Mouse (Mus musculus) neural tube, embryonic 13.5 days (tissue): Measurements from ENCODE around the gene Kif17. TPM values are rescaled to one million over a fixed set of nuclear protein-coding genes. Genes with fewer than 3 reads are reported as not detected.
A peak's percentile ranks its signal among the peaks of the same experiment; 100 is the strongest.
"Not testable (repeated sequence)": the region's sequence is repeated elsewhere in the genome, so short reads cannot be mapped to it uniquely, and the experiment has no call there.

Experiments used
- ATAC-seq: fragments of 200-750 bp; cut with Nextera tagmentation; 2 replicates; pipeline ENCODE4 v1.8.0; 2017; ENCODE audit warnings: low read depth, mild to moderate bottlenecking, moderate TSS enrichment, moderate library complexity
- H3K27ac ChIP-seq: fragments of 300-500 bp; sonication (generic); replicated peaks from 2 replicates; pipeline ENCODE4 v1.5.1; 2015; ENCODE audit warnings: moderate library complexity, mild to moderate bottlenecking, inconsistent platforms
- H3K27me3 ChIP-seq: fragments of 300-500 bp; sonication (generic); 2 replicates; pipeline ENCODE4 v1.6.1; 2015; ENCODE audit warnings: mild to moderate bottlenecking, inconsistent platforms
- H3K36me3 ChIP-seq: fragments of 300-500 bp; sonication (generic); 2 replicates; pipeline ENCODE4 v1.6.1; 2015; ENCODE audit warnings: mild to moderate bottlenecking, inconsistent platforms
- H3K4me1 ChIP-seq: fragments of 300-500 bp; sonication (generic); replicated peaks from 2 replicates; pipeline ENCODE4 v1.6.1; 2015; ENCODE audit warnings: inconsistent platforms
- H3K4me2 ChIP-seq: fragments of 300-500 bp; sonication (generic); 2 replicates; pipeline ENCODE4 v1.6.1; 2015; ENCODE audit warnings: inconsistent platforms, mild to moderate bottlenecking, moderate library complexity
- H3K4me3 ChIP-seq: fragments of 300-500 bp; sonication (generic); 2 replicates; pipeline ENCODE4 v1.5.1; 2015; ENCODE audit warnings: mild to moderate bottlenecking, inconsistent platforms
- H3K9ac ChIP-seq: fragments of 300-500 bp; sonication (generic); 2 replicates; pipeline ENCODE4 v1.6.1; 2015; ENCODE audit warnings: moderate library complexity, mild to moderate bottlenecking, inconsistent platforms
- H3K9me3 ChIP-seq: fragments of 300-500 bp; sonication (generic); 2 replicates; pipeline ENCODE4 v1.6.1; 2016; ENCODE audit warnings: inconsistent platforms
- WGBS: fragments of 180-500 bp; shearing (Covaris S2); methylation state at CpG from one replicate; pipeline ENCODE4 v1.1.7; 2015; 5-methylcytosine and 5-hydroxymethylcytosine counted together
- polyA plus RNA-seq: library from polyadenylated mRNA; unstranded; fragments of >200 nt; fragmentation: Nextera tagmentation; extraction: Ambion mirVana; gene quantifications from 2 replicates; pipeline ENCODE4 v1.2.1, GENCODE M21; 2015

The Kif17 gene
- polyA plus RNA-seq, 1 experiment from 2014 or later = 2.1 TPM

- no peak overlapping the region for H3K4me2 ChIP-seq
- H3K9me3 ChIP-seq = no peaks in the 10 kb centered on the region
- H3K4me3 ChIP-seq = no peak overlapping the region
- peaks cover 35% of the 10 kb centered on the region for H3K36me3 ChIP-seq
- no peaks in the 10 kb centered on the region for H3K27me3 ChIP-seq
- no peak for ATAC-seq
- H3K27ac ChIP-seq = no peak overlapping the region
- H3K4me1 ChIP-seq = peaks cover 46% of the 10 kb centered on the region
- no peak overlapping the region for H3K9ac ChIP-seq
- WGBS = 88% methylated on average over 11 of the region's 11 CpGs
Measured at GRCm38 (mm10) chr4:138320711-138321110, 70.5 kb downstream of the Kif17 start.

GRCm38 (mm10) chr4:138321488-138321887 is 71.3 kb downstream of the Kif17 start:
- 72% methylated on average over 7 of the region's 7 CpGs for WGBS
- no peaks in the 10 kb centered on the region for H3K27me3 ChIP-seq
- no peak overlapping the region for H3K9ac ChIP-seq
- H3K9me3 ChIP-seq = no peaks in the 10 kb centered on the region
- H3K36me3 ChIP-seq = peaks cover 30% of the 10 kb centered on the region
- no peak overlapping the region for H3K27ac ChIP-seq
- peaks cover 49% of the 10 kb centered on the region for H3K4me1 ChIP-seq
- no peak overlapping the region for H3K4me2 ChIP-seq
- no peak overlapping the region for H3K4me3 ChIP-seq
- ATAC-seq = no peak

GRCm38 (mm10) chr4:138322692-138323091 is 72.5 kb downstream of the Kif17 start:
- H3K27ac ChIP-seq = no peak overlapping the region
- H3K9ac ChIP-seq = no peak overlapping the region
- peaks cover 47% of the 10 kb centered on the region for H3K4me1 ChIP-seq
- H3K9me3 ChIP-seq = no peaks in the 10 kb centered on the region
- ATAC-seq = no peak
- no peaks in the 10 kb centered on the region for H3K27me3 ChIP-seq
- H3K36me3 ChIP-seq = peaks cover 18% of the 10 kb centered on the region
- H3K4me3 ChIP-seq = no peak overlapping the region
- WGBS = 19% methylated on average over 4 of the region's 4 CpGs
- H3K4me2 ChIP-seq = no peak overlapping the region

GRCm38 (mm10) chr4:138323753-138324152 is 73.5 kb downstream of the Kif17 start:
- Histone ChIP-seq H3K9me3 (no peaks in the 10 kb centered on the region), H3K4me2 (no peak overlapping the region), H3K27me3 (no peaks in the 10 kb centered on the region), H3K27ac (no peak overlapping the region), H3K4me1 (peaks cover 48% of the 10 kb centered on the region), H3K36me3 (peaks cover 16% of the 10 kb centered on the region; the same call in 1 of the 2 replicates), H3K9ac (no peak overlapping the region), H3K4me3 (no peak overlapping the region)
- WGBS = 73% methylated on average over 4 of the region's 4 CpGs
- ATAC-seq = no peak

GRCm38 (mm10) chr4:138324451-138324850 is 74.2 kb downstream of the Kif17 start:
- H3K27me3 ChIP-seq = no peaks in the 10 kb centered on the region
- no peaks in the 10 kb centered on the region for H3K9me3 ChIP-seq
- no peak overlapping the region for H3K4me3 ChIP-seq
- no peak overlapping the region for H3K27ac ChIP-seq
- H3K4me2 ChIP-seq = no peak overlapping the region
- ATAC-seq = no peak
- WGBS = 95% methylated on average over 3 of the region's 3 CpGs
- H3K9ac ChIP-seq = no peak overlapping the region
- H3K4me1 ChIP-seq = peaks cover 48% of the 10 kb centered on the region
- peaks cover 12% of the 10 kb centered on the region; the same call in 1 of the 2 replicates for H3K36me3 ChIP-seq

GRCm38 (mm10) chr4:138325466-138326076 is 75.3 kb downstream of the Kif17 start:
- Histone ChIP-seq H3K27ac (peak overlapping the region; percentile 96), H3K4me1 (peaks cover 48% of the 10 kb centered on the region), H3K36me3 (peaks cover 2% of the 10 kb centered on the region; the same call in 1 of the 2 replicates), H3K4me2 (peak overlapping the region; percentile 61), H3K9me3 (no peaks in the 10 kb centered on the region), H3K4me3 (peak overlapping the region; percentile 77), H3K9ac (peak overlapping the region; percentile 93), H3K27me3 (no peaks in the 10 kb centered on the region)
- WGBS = under 1% methylated on average over 43 of the region's 45 CpGs
- peak; percentile 85 for ATAC-seq

- H3K4me1 ChIP-seq = peaks cover 47% of the 10 kb centered on the region
- peak within 1 kb of the TSS; percentile 61 for H3K4me2 ChIP-seq
- peak within 1 kb of the TSS; percentile 77 for H3K4me3 ChIP-seq
- H3K36me3 ChIP-seq = no peaks in the 10 kb centered on the region
- peak; percentile 74 for ATAC-seq
- H3K9me3 ChIP-seq = no peaks in the 10 kb centered on the region
- no peaks in the 10 kb centered on the region; the same call in 1 of the 2 replicates for H3K27me3 ChIP-seq
- 3% methylated on average over 41 of the region's 41 CpGs for WGBS
- peak within 1 kb of the TSS; percentile 96 for H3K27ac ChIP-seq
- peak within 1 kb of the TSS; percentile 93 for H3K9ac ChIP-seq
Measured at GRCm38 (mm10) chr4:138326077-138326695, 76.0 kb downstream of the Kif17 start, which contains the start of gene Pink1. Gene Pink1, minus strand, starts transcription at chr4:138326307.

GRCm38 (mm10) chr4:138327155-138327554 is 76.9 kb downstream of the Kif17 start:
- H3K9me3 ChIP-seq, ATAC-seq, H3K4me3 ChIP-seq, H3K36me3 ChIP-seq, H3K27ac ChIP-seq, H3K4me2 ChIP-seq, H3K9ac ChIP-seq, H3K27me3 ChIP-seq: not testable (repeated sequence)
- H3K4me1 ChIP-seq = peaks cover 39% of the 10 kb centered on the region
- 68% methylated on average over 9 of the region's 12 CpGs for WGBS

- no peaks in the 10 kb centered on the region for H3K36me3 ChIP-seq
- H3K4me3 ChIP-seq = peak overlapping the region; percentile 29
- 74% methylated on average over 7 of the region's 7 CpGs for WGBS
- peaks cover 31% of the 10 kb centered on the region for H3K4me1 ChIP-seq
- H3K27ac ChIP-seq = 0 out of 2 replicates have a peak overlapping the region, but pooled peaks have one; percentile 46
- H3K27me3 ChIP-seq = no peaks in the 10 kb centered on the region; the same call in 1 of the 2 replicates
- 0 out of 2 replicates have a peak overlapping the region, but pooled peaks have one; percentile 12 for H3K9ac ChIP-seq
- ATAC-seq = no peak
- no peaks in the 10 kb centered on the region for H3K9me3 ChIP-seq
- H3K4me2 ChIP-seq = peak overlapping the region; percentile 50
Measured at GRCm38 (mm10) chr4:138327891-138328470, 77.7 kb downstream of the Kif17 start.

GRCm38 (mm10) chr4:138330264-138330671 is 80.0 kb downstream of the Kif17 start:
- Histone ChIP-seq H3K9me3 (no peaks in the 10 kb centered on the region), H3K27ac (no peak overlapping the region), H3K4me2 (no peak overlapping the region), H3K4me3 (no peak overlapping the region), H3K27me3 (no peaks in the 10 kb centered on the region; the same call in 1 of the 2 replicates), H3K9ac (no peak overlapping the region), H3K4me1 (peaks cover 12% of the 10 kb centered on the region), H3K36me3 (no peaks in the 10 kb centered on the region)
- WGBS = 46% methylated on average over 15 of the region's 15 CpGs
- no peak for ATAC-seq

GRCm38 (mm10) chr4:138331647-138332046 is 81.4 kb downstream of the Kif17 start:
- no peaks in the 10 kb centered on the region for H3K36me3 ChIP-seq
- H3K9me3 ChIP-seq = no peaks in the 10 kb centered on the region
- H3K4me2 ChIP-seq = no peak overlapping the region
- no peak overlapping the region for H3K9ac ChIP-seq
- no peak for ATAC-seq
- no peak overlapping the region for H3K4me3 ChIP-seq
- 85% methylated on average over 9 of the region's 9 CpGs for WGBS
- no peak overlapping the region for H3K27ac ChIP-seq
- H3K4me1 ChIP-seq = peaks cover 5% of the 10 kb centered on the region; the same call in 1 of the 2 replicates
- no peaks in the 10 kb centered on the region; the same call in 1 of the 2 replicates for H3K27me3 ChIP-seq

- ATAC-seq = no peak
- Histone ChIP-seq H3K4me2 (no peak overlapping the region), H3K4me3 (no peak overlapping the region), H3K27me3 (no peaks in the 10 kb centered on the region; the same call in 1 of the 2 replicates), H3K9ac (no peak overlapping the region), H3K9me3 (no peaks in the 10 kb centered on the region), H3K36me3 (no peaks in the 10 kb centered on the region), H3K27ac (no peak overlapping the region), H3K4me1 (peaks cover 1% of the 10 kb centered on the region; the same call in 1 of the 2 replicates)
- 87% methylated on average over 4 of the region's 4 CpGs for WGBS
Measured at GRCm38 (mm10) chr4:138333135-138333534, 82.9 kb downstream of the Kif17 start.
